Mouse (Mus musculus): ENCODE data around the gene Snx29.

Gene Snx29

GRCm38 (mm10) chr16:11731014-11731535, 408.4 kb downstream of the Snx29 start:
- DNase-seq (ENCODE audit: low spot score) = no peak

- no peak for DNase-seq (ENCODE audit: low spot score)
These were observed 415.6 kb downstream of the Snx29 start for GRCm38 (mm10) chr16:11738341-11738740.

- DNase-seq (ENCODE audit: low spot score) = no peak
These were observed 419.2 kb downstream of the Snx29 start for GRCm38 (mm10) chr16:11741951-11742350.

GRCm38 (mm10) chr16:11742351-11742750, 419.6 kb downstream of the Snx29 start:
- no peak for DNase-seq (ENCODE audit: low spot score)

GRCm38 (mm10) chr16:11743013-11743412, 420.3 kb downstream of the Snx29 start:
- no peak for DNase-seq (ENCODE audit: low spot score)

- no peak for DNase-seq (ENCODE audit: low spot score)
These were observed 421.0 kb downstream of the Snx29 start for GRCm38 (mm10) chr16:11743724-11744123.

GRCm38 (mm10) chr16:11746036-11746435, 423.3 kb downstream of the Snx29 start:
- no peak for DNase-seq (ENCODE audit: low spot score)

- no peak for DNase-seq (ENCODE audit: low spot score)
These were observed 425.2 kb downstream of the Snx29 start for GRCm38 (mm10) chr16:11747867-11748266.

GRCm38 (mm10) chr16:11749111-11749510, 426.4 kb downstream of the Snx29 start:
- no peak for DNase-seq (ENCODE audit: low spot score)

GRCm38 (mm10) chr16:11750605-11751004, 427.9 kb downstream of the Snx29 start:
- DNase-seq (ENCODE audit: low spot score) = no peak

- DNase-seq (ENCODE audit: low spot score) = no peak
These were observed 429.8 kb downstream of the Snx29 start for GRCm38 (mm10) chr16:11752557-11752956.

GRCm38 (mm10) chr16:11753466-11753865, 430.8 kb downstream of the Snx29 start:
- no peak for DNase-seq (ENCODE audit: low spot score)

GRCm38 (mm10) chr16:11754136-11754535, 431.4 kb downstream of the Snx29 start:
- no peak for DNase-seq (ENCODE audit: low spot score)

- DNase-seq (ENCODE audit: low spot score) = no peak
These were observed 432.8 kb downstream of the Snx29 start for GRCm38 (mm10) chr16:11755281-11756066.

- no peak for DNase-seq (ENCODE audit: low spot score)
These were observed 434.0 kb downstream of the Snx29 start for GRCm38 (mm10) chr16:11756598-11757245.

- DNase-seq (ENCODE audit: low spot score) = no peak
These were observed 434.8 kb downstream of the Snx29 start for GRCm38 (mm10) chr16:11757471-11757870.

GRCm38 (mm10) chr16:11757951-11758350, 435.2 kb downstream of the Snx29 start:
- no peak for DNase-seq (ENCODE audit: low spot score)

GRCm38 (mm10) chr16:11772318-11772717, 449.6 kb downstream of the Snx29 start:
- DNase-seq (ENCODE audit: low spot score) = no peak

- no peak for DNase-seq (ENCODE audit: low spot score)
These were observed 451.6 kb downstream of the Snx29 start for GRCm38 (mm10) chr16:11774321-11774720.

- DNase-seq (ENCODE audit: low spot score) = no peak
These were observed 453.8 kb downstream of the Snx29 start for GRCm38 (mm10) chr16:11776528-11776927.

GRCm38 (mm10) chr16:11778191-11778590, 455.5 kb downstream of the Snx29 start:
- DNase-seq (ENCODE audit: low spot score) = no peak

- DNase-seq (ENCODE audit: low spot score) = peak; percentile 11
These were observed 456.2 kb downstream of the Snx29 start for GRCm38 (mm10) chr16:11778715-11779460.

- DNase-seq (ENCODE audit: low spot score) = no peak
These were observed 459.4 kb downstream of the Snx29 start for GRCm38 (mm10) chr16:11782082-11782481.

All from layer of hippocampus, adult 9-10 months (tissue).